Mouse (Mus musculus) liver, embryonic 14.5 days (tissue): ENCODE results near the gene Fblim1.
"Not testable (repeated sequence)": the region's sequence is repeated elsewhere in the genome, so short reads cannot be mapped to it uniquely, and the experiment has no call there.

ENCODE experiments used
- CTCF ChIP-seq: IDR thresholded peaks from 2 replicates; pipeline ENCODE4 v1.5.1; 2016; ENCODE audit warnings: antibody characterized with exemption, low read depth, control low read depth
- EP300 ChIP-seq: IDR thresholded peaks from 2 replicates; pipeline ENCODE4 v1.6.1; 2016; ENCODE audit warnings: antibody characterized with exemption, low read depth

GRCm38 (mm10) chr4:141554255-141554865 is 51.5 kb downstream of the Fblim1 start:
- TF ChIP-seq CTCF, EP300: not testable (repeated sequence)
